ENCODE assay signal across 33 mouse cellular contexts in genomic region chr19:11661562-11661961, GRCm38 (mm10). TPM values are rescaled to one million over a fixed set of nuclear protein-coding genes. Genes with fewer than 3 reads are reported as not detected.
DNase-seq lines count a peak whose midpoint lies in the region; ATAC-seq and TF ChIP-seq lines count a peak whose summit lies in the region.
"Had no signal": no experiment of that assay in that cellular context is flagged by ENCODE, and none has a peak within 500 bp of the region (broad histone marks: within the 10 kb centered on the region; RNA-seq: fewer than 3 reads in every experiment).

No protein-coding gene starts in this region.

- TF ChIP-seq EP300 in liver, embryonic 14.5 days (IDR thresholded peaks at IDR 0.05; ENCODE audit: low read depth): peak; percentile 42; the same call in 1 of the 2 replicates
- TF ChIP-seq EP300 in heart, adult 2 months (IDR thresholded peaks at IDR 0.05; ENCODE audit: insufficient read depth, low read depth, low read length): no peak

- no peak for ATAC-seq in liver, embryonic 12.5 days
- no peak; the same call in 1 of the 2 replicates for ATAC-seq in liver, embryonic 11.5 days (replicated peaks; ENCODE audit: low FRiP score)
- ATAC-seq in liver, embryonic 14.5 days (ENCODE audit: insufficient read depth): peak; percentile 62; the same call in 1 of the 2 replicates
- ATAC-seq in liver, embryonic 16.5 days (ENCODE audit: low read depth): peak; percentile 35; the same call in 1 of the 2 replicates
- ATAC-seq in monocyte, adult 5-6 weeks (replicated peaks; ENCODE audit: insufficient number of reproducible peaks, low FRiP score, low TSS enrichment, poor library complexity, severe bottlenecking): no peak
- ATAC-seq: activated CD4-positive, CD25-positive, alpha-beta regulatory T cell, adult 4 months; CD4-positive, CD25-positive, alpha-beta regulatory T cell, adult 4 months; forebrain, embryonic 14.5 days; forebrain, embryonic 16.5 days; Patski had no signal

- H3K9me3 ChIP-seq in liver, embryonic 12.5 days (replicated peaks): no peaks in the 10 kb centered on the region
- H3K9me3 ChIP-seq in liver, embryonic 11.5 days (ENCODE audit: control insufficient read depth, low read length): no peaks in the 10 kb centered on the region
- no peaks in the 10 kb centered on the region for H3K9me3 ChIP-seq in liver, embryonic 14.5 days (ENCODE audit: control insufficient read depth, low read length)
- H3K9me3 ChIP-seq in liver, embryonic 16.5 days (replicated peaks; ENCODE audit: control insufficient read depth, low read length): no peaks in the 10 kb centered on the region
- H3K9me3 ChIP-seq: embryonic facial prominence, embryonic 13.5 days; embryonic facial prominence, embryonic 15.5 days; forebrain, embryonic 10.5 days; forebrain, embryonic 12.5 days; G1E had no signal

- no peak overlapping the region for H3K27ac ChIP-seq in liver, embryonic 12.5 days
- H3K27ac ChIP-seq in liver, embryonic 11.5 days (ENCODE audit: low read depth, low read length): no peak overlapping the region
- H3K27ac ChIP-seq in liver, embryonic 14.5 days: no peak overlapping the region
- no peak overlapping the region for H3K27ac ChIP-seq in liver, embryonic 16.5 days (ENCODE audit: low read length)
- H3K27ac ChIP-seq in heart, adult 2 months: no peak overlapping the region
- H3K27ac ChIP-seq: embryonic facial prominence, embryonic 13.5 days; embryonic facial prominence, embryonic 15.5 days; forebrain, embryonic 10.5 days; forebrain, embryonic 12.5 days had no signal

- no peak overlapping the region for H3K9ac ChIP-seq in liver, embryonic 12.5 days
- no peak overlapping the region for H3K9ac ChIP-seq in liver, embryonic 11.5 days (ENCODE audit: low read depth, low read length)
- no peak overlapping the region for H3K9ac ChIP-seq in liver, embryonic 14.5 days (replicated peaks)
- H3K9ac ChIP-seq in liver, embryonic 16.5 days (ENCODE audit: low read depth, low read length): no peak overlapping the region
- no peak overlapping the region for H3K9ac ChIP-seq in heart, adult 2 months (ENCODE audit: low read depth, low read length)
- H3K9ac ChIP-seq: embryonic facial prominence, embryonic 13.5 days; embryonic facial prominence, embryonic 15.5 days; forebrain, embryonic 12.5 days had no signal

- H3K79me2 ChIP-seq in heart, adult 2 months (replicated peaks; ENCODE audit: control insufficient read depth, insufficient read depth, low read length): no peaks in the 10 kb centered on the region

- no peaks in the 10 kb centered on the region for H3K36me3 ChIP-seq in liver, embryonic 12.5 days
- no peaks in the 10 kb centered on the region for H3K36me3 ChIP-seq in liver, embryonic 11.5 days (ENCODE audit: control insufficient read depth, insufficient read depth, low read length)
- H3K36me3 ChIP-seq in liver, embryonic 14.5 days (replicated peaks; ENCODE audit: control insufficient read depth, insufficient read depth, low read depth): no peaks in the 10 kb centered on the region
- H3K36me3 ChIP-seq in liver, embryonic 16.5 days (ENCODE audit: control insufficient read depth, insufficient read depth): no peaks in the 10 kb centered on the region
- H3K36me3 ChIP-seq in heart, adult 2 months (ENCODE audit: control insufficient read depth, insufficient read depth, low read length): no peaks in the 10 kb centered on the region
- H3K36me3 ChIP-seq: embryonic facial prominence, embryonic 13.5 days; embryonic facial prominence, embryonic 15.5 days; forebrain, embryonic 10.5 days; forebrain, embryonic 12.5 days; G1E had no signal

- H3K27me3 ChIP-seq in liver, embryonic 12.5 days (replicated peaks): no peaks in the 10 kb centered on the region
- H3K27me3 ChIP-seq in liver, embryonic 11.5 days (replicated peaks; ENCODE audit: control insufficient read depth, insufficient read depth, low read length): no peaks in the 10 kb centered on the region
- H3K27me3 ChIP-seq in liver, embryonic 14.5 days (ENCODE audit: control insufficient read depth, insufficient read depth, low read length): no peaks in the 10 kb centered on the region
- no peaks in the 10 kb centered on the region for H3K27me3 ChIP-seq in liver, embryonic 16.5 days (ENCODE audit: control insufficient read depth, insufficient read depth, low read depth, low read length)
- H3K27me3 ChIP-seq in heart, adult 2 months (ENCODE audit: control insufficient read depth, insufficient read depth, low read length): no peaks in the 10 kb centered on the region
- H3K27me3 ChIP-seq: CH12.LX; embryonic facial prominence, embryonic 13.5 days; embryonic facial prominence, embryonic 15.5 days; forebrain, embryonic 12.5 days; Patski had no signal

- no peak for TF ChIP-seq CTCF in liver, embryonic 14.5 days (IDR thresholded peaks at IDR 0.05; ENCODE audit: low read depth)
- no peak for TF ChIP-seq CTCF in heart, adult 2 months (IDR thresholded peaks at IDR 0.05)

- intact Hi-C loops in heart, adult 2 months (cut with DNase I): no loop called here

- H3K4me1 ChIP-seq in liver, embryonic 12.5 days: peaks cover 10% of the 10 kb centered on the region
- no peaks in the 10 kb centered on the region for H3K4me1 ChIP-seq in liver, embryonic 11.5 days (replicated peaks; ENCODE audit: control insufficient read depth, insufficient read depth, low read length)
- peaks cover 0 to 3% of the 10 kb centered on the region in 2 experiments; a peak in 2 of 4 replicates for H3K4me1 ChIP-seq in liver, embryonic 14.5 days (replicated peaks; ENCODE audit: control insufficient read depth in 2 of 2, insufficient read depth in 2 of 2, low read length in 1 of 2)
- no peaks in the 10 kb centered on the region; the same call in 1 of the 2 replicates for H3K4me1 ChIP-seq in liver, embryonic 16.5 days (ENCODE audit: control insufficient read depth, low read depth, low read length)
- no peaks in the 10 kb centered on the region for H3K4me1 ChIP-seq in heart, adult 2 months (ENCODE audit: control insufficient read depth, insufficient read depth, low read length)
- H3K4me1 ChIP-seq: embryonic facial prominence, embryonic 13.5 days; embryonic facial prominence, embryonic 15.5 days; forebrain, embryonic 10.5 days; forebrain, embryonic 12.5 days had no signal

- TF ChIP-seq POLR2A in heart, adult 2 months (IDR thresholded peaks at IDR 0.05; ENCODE audit: insufficient read depth, low read depth, low read length): no peak

- H3K4me3 ChIP-seq in liver, embryonic 12.5 days: no peak overlapping the region
- no peak overlapping the region for H3K4me3 ChIP-seq in liver, embryonic 11.5 days (ENCODE audit: low read depth, low read length)
- H3K4me3 ChIP-seq in liver, embryonic 14.5 days (ENCODE audit: insufficient read depth in 1 of 2, low read depth in 2 of 2, low read length in 2 of 2): no peak overlapping the region
- no peak overlapping the region for H3K4me3 ChIP-seq in liver, embryonic 16.5 days (ENCODE audit: low read depth, low read length)
- no peak overlapping the region for H3K4me3 ChIP-seq in heart, adult 2 months
- H3K4me3 ChIP-seq: embryonic facial prominence, embryonic 13.5 days; embryonic facial prominence, embryonic 15.5 days; erythroblast, embryonic 14.5 days; forebrain, embryonic 10.5 days; forebrain, embryonic 12.5 days had no signal

- DNase-seq in liver, embryonic 11.5 days (ENCODE audit: low spot score): no peak
- peak; percentile 23 for DNase-seq in c-Kit-positive CD71-positive TER-119-negative erythroid progenitor cells, embryonic 14.5 days (ENCODE audit: low read depth)
- peak in 2 of 3 experiments; percentile 5 to 6 for DNase-seq in liver, embryonic 14.5 days (ENCODE audit: low read depth in 3 of 3, low spot score in 3 of 3)
- DNase-seq in heart, adult 2 months: no peak
- DNase-seq in cerebellum, postnatal 4 days (ENCODE audit: low spot score in 2 of 2): no peak
- DNase-seq: adrenal gland, adult 8-10 months; adrenal gland, postnatal 14 days; adrenal gland, postnatal 36 days; B cell, adult 2 months; cerebellum, adult 11-12 months; cerebellum, adult 2 months; cerebellum, adult 9-10 months; cerebellum, postnatal 10 days; cerebellum, postnatal 25 days; embryo, embryonic 11 days had no signal

- H3K4me2 ChIP-seq in liver, embryonic 12.5 days: 0 out of 2 replicates have a peak overlapping the region, but pooled peaks have one; percentile 14
- no peak overlapping the region for H3K4me2 ChIP-seq in liver, embryonic 11.5 days
- 0 out of 2 replicates have a peak overlapping the region, but pooled peaks have one; percentile 28 for H3K4me2 ChIP-seq in liver, embryonic 14.5 days (ENCODE audit: low read depth)
- H3K4me2 ChIP-seq in liver, embryonic 16.5 days (ENCODE audit: low read depth, low read length): no peak overlapping the region
- H3K4me2 ChIP-seq: embryonic facial prominence, embryonic 13.5 days; embryonic facial prominence, embryonic 15.5 days; forebrain, embryonic 12.5 days had no signal

RNA-seq across cellular contexts. Expression of gene Oosp2, which starts 1.2 kb away (rescaled TPM):
- polyA plus RNA-seq in liver, embryonic 12.5 days (2016; fragmentation: Nextera tagmentation; extraction: Ambion mirVana): 0.55 and 0.63 TPM in 2 replicates
- not detected in 2 replicates for polyA plus RNA-seq in liver, embryonic 11.5 days (2014; fragmentation: Nextera tagmentation; extraction: Ambion mirVana)
- polyA plus RNA-seq in liver, embryonic 14.5 days (2012; rRNA removed): 0.17 and 0.36 TPM in 2 replicates
- 0.66 and 0.77 TPM in 2 replicates for polyA plus RNA-seq in liver, embryonic 14.5 days (2014; fragmentation: Nextera tagmentation; extraction: Ambion mirVana)
- polyA plus RNA-seq in liver, embryonic 16.5 days (2015; fragmentation: Nextera tagmentation; extraction: Ambion mirVana): 0.13 and 0.26 TPM in 2 replicates
- not detected for total RNA-seq in heart, adult 2 months (2021)
- polyA plus RNA-seq in heart, adult 2 months (2012; rRNA removed): not detected in 2 replicates
- not detected in 3 replicates for total RNA-seq in monocyte, adult 5-6 weeks (2017)
- total RNA-seq: adrenal gland, postnatal 14 days; G1E had no signal
- polyA plus RNA-seq: activated CD4-positive, CD25-positive, alpha-beta regulatory T cell, adult 4 months; CD4-positive, CD25-positive, alpha-beta regulatory T cell, adult 4 months; cerebellum, adult 2 months; embryonic facial prominence, embryonic 11.5 days; embryonic facial prominence, embryonic 13.5 days; embryonic facial prominence, embryonic 15.5 days; erythroblast, embryonic 14.5 days; forebrain, embryonic 10.5 days; forebrain, embryonic 12.5 days; forebrain, embryonic 14.5 days; forebrain, embryonic 16.5 days; G1E; Patski had no signal

RNA-seq across cellular contexts. Expression of gene Ms4a3, which starts 20.9 kb away (rescaled TPM):
- 4.5 and 6.4 TPM in 2 replicates for polyA plus RNA-seq in liver, embryonic 12.5 days (2016; fragmentation: Nextera tagmentation; extraction: Ambion mirVana)
- polyA plus RNA-seq in liver, embryonic 11.5 days (2014; fragmentation: Nextera tagmentation; extraction: Ambion mirVana): 7.5 and 9.7 TPM in 2 replicates
- 11.1 and 12.4 TPM in 2 replicates for polyA plus RNA-seq in liver, embryonic 14.5 days (2012; rRNA removed)
- 22.9 and 38.3 TPM in 2 replicates for polyA plus RNA-seq in liver, embryonic 14.5 days (2014; fragmentation: Nextera tagmentation; extraction: Ambion mirVana)
- polyA plus RNA-seq in liver, embryonic 16.5 days (2015; fragmentation: Nextera tagmentation; extraction: Ambion mirVana): 29.8 and 33.2 TPM in 2 replicates
- not detected for total RNA-seq in heart, adult 2 months (2021)
- not detected in 2 replicates for polyA plus RNA-seq in heart, adult 2 months (2012; rRNA removed)
- total RNA-seq in monocyte, adult 5-6 weeks (2017): 0.96 TPM in 1 of 3 replicates, not detected in the others
- total RNA-seq: adrenal gland, adult 18-20 months; adrenal gland, adult 8-10 months; adrenal gland, postnatal 14 days; adrenal gland, postnatal 36 days; G1E had no signal
- polyA plus RNA-seq: activated CD4-positive, CD25-positive, alpha-beta regulatory T cell, adult 4 months; CD4-positive, CD25-positive, alpha-beta regulatory T cell, adult 4 months; cerebellum, adult 2 months; embryonic facial prominence, embryonic 13.5 days; embryonic facial prominence, embryonic 15.5 days; erythroblast, embryonic 14.5 days; forebrain, embryonic 10.5 days; forebrain, embryonic 12.5 days; forebrain, embryonic 14.5 days; forebrain, embryonic 16.5 days; G1E had no signal

RNA-seq across cellular contexts. Expression of gene Oosp1, which starts 29.4 kb away (rescaled TPM):
- polyA plus RNA-seq in liver, embryonic 12.5 days (2016; fragmentation: Nextera tagmentation; extraction: Ambion mirVana): not detected in 2 replicates
- polyA plus RNA-seq in liver, embryonic 11.5 days (2014; fragmentation: Nextera tagmentation; extraction: Ambion mirVana): not detected in 2 replicates
- polyA plus RNA-seq in liver, embryonic 14.5 days (2012; rRNA removed): 0.04 and 0.08 TPM in 2 replicates
- 0.22 TPM in 1 of 2 replicates, not detected in the other for polyA plus RNA-seq in liver, embryonic 14.5 days (2014; fragmentation: Nextera tagmentation; extraction: Ambion mirVana)
- 0.09 TPM in 1 of 2 replicates, not detected in the other for polyA plus RNA-seq in liver, embryonic 16.5 days (2015; fragmentation: Nextera tagmentation; extraction: Ambion mirVana)
- not detected for total RNA-seq in heart, adult 2 months (2021)
- not detected in 2 replicates for polyA plus RNA-seq in heart, adult 2 months (2012; rRNA removed)
- 1.5 TPM in 1 of 3 replicates, not detected in the others for total RNA-seq in monocyte, adult 5-6 weeks (2017)
- polyA plus RNA-seq: activated CD4-positive, CD25-positive, alpha-beta regulatory T cell, adult 4 months; CD4-positive, CD25-positive, alpha-beta regulatory T cell, adult 4 months; cerebellum, adult 2 months; embryonic facial prominence, embryonic 11.5 days; embryonic facial prominence, embryonic 13.5 days; embryonic facial prominence, embryonic 15.5 days; erythroblast, embryonic 14.5 days; forebrain, embryonic 10.5 days; forebrain, embryonic 12.5 days; forebrain, embryonic 14.5 days; forebrain, embryonic 16.5 days; G1E; Patski had no signal

RNA-seq across cellular contexts. Expression of gene Oosp3, which starts 35.3 kb away (rescaled TPM):
- not detected in 2 replicates for polyA plus RNA-seq in liver, embryonic 12.5 days (2016; fragmentation: Nextera tagmentation; extraction: Ambion mirVana)
- not detected in 2 replicates for polyA plus RNA-seq in liver, embryonic 11.5 days (2014; fragmentation: Nextera tagmentation; extraction: Ambion mirVana)
- not detected in 2 replicates for polyA plus RNA-seq in liver, embryonic 14.5 days (2012; rRNA removed)
- polyA plus RNA-seq in liver, embryonic 14.5 days (2014; fragmentation: Nextera tagmentation; extraction: Ambion mirVana): not detected in 2 replicates
- not detected in 2 replicates for polyA plus RNA-seq in liver, embryonic 16.5 days (2015; fragmentation: Nextera tagmentation; extraction: Ambion mirVana)
- not detected for total RNA-seq in heart, adult 2 months (2021)
- not detected in 2 replicates for polyA plus RNA-seq in heart, adult 2 months (2012; rRNA removed)
- total RNA-seq in monocyte, adult 5-6 weeks (2017): not detected in 3 replicates
- total RNA-seq: adrenal gland, adult 18-20 months; adrenal gland, adult 8-10 months; adrenal gland, postnatal 14 days; adrenal gland, postnatal 36 days; CH12.LX; common myeloid progenitor, adult 5-6 weeks; G1E had no signal
- polyA plus RNA-seq: activated CD4-positive, CD25-positive, alpha-beta regulatory T cell, adult 4 months; CD4-positive, CD25-positive, alpha-beta regulatory T cell, adult 4 months; cerebellum, adult 2 months; embryonic facial prominence, embryonic 11.5 days; embryonic facial prominence, embryonic 13.5 days; embryonic facial prominence, embryonic 15.5 days; erythroblast, embryonic 14.5 days; forebrain, embryonic 10.5 days; forebrain, embryonic 12.5 days; forebrain, embryonic 14.5 days; forebrain, embryonic 16.5 days; G1E; Patski had no signal

RNA-seq across cellular contexts. Expression of gene Ms4a2, which starts 38.0 kb away (rescaled TPM):
- polyA plus RNA-seq in liver, embryonic 12.5 days (2016; fragmentation: Nextera tagmentation; extraction: Ambion mirVana): 0.20 and 0.52 TPM in 2 replicates
- polyA plus RNA-seq in liver, embryonic 11.5 days (2014; fragmentation: Nextera tagmentation; extraction: Ambion mirVana): 0.19 TPM in 2 replicates
- polyA plus RNA-seq in liver, embryonic 14.5 days (2012; rRNA removed): 0.25 and 0.58 TPM in 2 replicates
- polyA plus RNA-seq in liver, embryonic 14.5 days (2014; fragmentation: Nextera tagmentation; extraction: Ambion mirVana): 0.77 and 1.6 TPM in 2 replicates
- polyA plus RNA-seq in liver, embryonic 16.5 days (2015; fragmentation: Nextera tagmentation; extraction: Ambion mirVana): 0.74 and 1.1 TPM in 2 replicates
- total RNA-seq in heart, adult 2 months (2021): under 1 TPM in 1 of 2 experiments, not detected in 1; 0.16 TPM
- polyA plus RNA-seq in heart, adult 2 months (2012; rRNA removed): 0.12 and 0.18 TPM in 2 replicates
- total RNA-seq in monocyte, adult 5-6 weeks (2017): 22.8 to 63.8 TPM (median 63.0 TPM) in 3 replicates
- total RNA-seq: adrenal gland, adult 18-20 months; adrenal gland, postnatal 14 days; adrenal gland, postnatal 36 days had no signal
- polyA plus RNA-seq: activated CD4-positive, CD25-positive, alpha-beta regulatory T cell, adult 4 months; CD4-positive, CD25-positive, alpha-beta regulatory T cell, adult 4 months; cerebellum, adult 2 months; forebrain, embryonic 12.5 days; forebrain, embryonic 14.5 days; forebrain, embryonic 16.5 days had no signal

Comparison
In these comparisons a context has a peak if more than half of its experiments do, and no peak if none do; other contexts are left out.
1. ATAC-seq: peak in liver, embryonic 14.5 days (single experiment) and liver, embryonic 16.5 days (single experiment); none in liver, embryonic 12.5 days (single experiment), liver, embryonic 11.5 days (single experiment) and monocyte, adult 5-6 weeks (single experiment).
2. H3K4me2 ChIP-seq: peak in liver, embryonic 12.5 days (single experiment) and liver, embryonic 14.5 days (single experiment); none in liver, embryonic 11.5 days (single experiment) and liver, embryonic 16.5 days (single experiment).
3. DNase-seq: peak in c-Kit-positive CD71-positive TER-119-negative erythroid progenitor cells, embryonic 14.5 days (single experiment) and liver, embryonic 14.5 days (2 of 3); none in liver, embryonic 11.5 days (single experiment), heart, adult 2 months (0 of 2) and cerebellum, postnatal 4 days (0 of 2).